Mouse (Mus musculus): ENCODE results near the gene Klhl29.

- no peak for TF ChIP-seq ZNF384 (IDR thresholded peaks at IDR 0.05; ENCODE audit: low read depth, low read length)
- TF ChIP-seq CHD2 (IDR thresholded peaks at IDR 0.05; ENCODE audit: low read depth, low read length): no peak
- no peak for TF ChIP-seq ZC3H11A (IDR thresholded peaks at IDR 0.05; ENCODE audit: borderline replicate concordance, low read depth, low read length)
- TF ChIP-seq MAFK (IDR thresholded peaks at IDR 0.05; ENCODE audit: insufficient read depth, low read depth, low read length): no peak
Observed at GRCm38 (mm10) chr12:5279873-5280272, 95.6 kb downstream of the Klhl29 start.

Data from ES-E14 (cell line).